Mouse (Mus musculus) right cerebral cortex, postnatal 10 days (tissue): ENCODE data around the gene Anxa3.

Source experiments
- DNase-seq, 2 experiments: peaks; one replicate each; pipeline ENCODE4 v3.0.0; 2021; ENCODE audit warnings: low spot score in 2 of 2

Anxa3 gene

DNA sequence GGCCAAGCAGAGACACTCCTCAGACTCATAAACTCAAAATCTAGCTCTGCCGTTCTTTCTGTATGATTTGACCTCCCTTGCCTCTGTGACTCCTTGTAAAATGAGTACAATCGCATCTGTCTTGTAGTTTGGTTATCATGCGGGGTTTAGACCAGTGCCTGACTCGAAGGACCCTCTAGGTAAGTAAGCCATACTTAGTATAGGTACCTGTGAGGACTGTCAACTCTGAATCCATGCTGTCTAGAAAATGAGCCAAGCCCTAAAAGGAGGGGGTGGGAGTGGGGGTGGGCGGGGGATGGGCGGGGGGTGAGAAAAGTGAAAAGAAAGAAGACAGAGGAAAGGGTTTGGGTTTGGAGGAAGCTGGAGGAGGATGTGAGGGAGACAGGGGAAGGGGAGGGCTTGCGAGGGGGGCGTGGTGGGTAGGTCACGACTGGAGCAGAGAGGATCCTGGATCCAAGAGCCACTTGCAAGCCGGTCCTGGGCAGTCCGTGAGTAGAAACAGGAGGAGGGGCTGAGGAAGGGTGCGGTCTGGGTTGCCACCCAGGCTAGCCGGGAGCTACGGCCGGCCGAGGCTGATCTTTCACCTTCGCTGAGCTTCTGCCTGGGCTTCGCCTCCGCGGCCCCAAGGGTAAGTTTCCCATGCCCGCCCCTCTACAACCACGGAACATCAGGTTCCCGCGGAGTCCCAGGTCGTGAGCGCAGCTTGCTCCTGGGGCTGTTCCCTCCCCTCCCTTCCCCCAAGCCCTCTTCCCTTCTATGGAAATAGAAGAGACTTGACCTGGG, at the start of gene Anxa3:
TSS of gene Anxa3 (plus strand) at position 404 of the 783 bp plus-strand sequence.
- DNase-seq, result no peak

DNA sequence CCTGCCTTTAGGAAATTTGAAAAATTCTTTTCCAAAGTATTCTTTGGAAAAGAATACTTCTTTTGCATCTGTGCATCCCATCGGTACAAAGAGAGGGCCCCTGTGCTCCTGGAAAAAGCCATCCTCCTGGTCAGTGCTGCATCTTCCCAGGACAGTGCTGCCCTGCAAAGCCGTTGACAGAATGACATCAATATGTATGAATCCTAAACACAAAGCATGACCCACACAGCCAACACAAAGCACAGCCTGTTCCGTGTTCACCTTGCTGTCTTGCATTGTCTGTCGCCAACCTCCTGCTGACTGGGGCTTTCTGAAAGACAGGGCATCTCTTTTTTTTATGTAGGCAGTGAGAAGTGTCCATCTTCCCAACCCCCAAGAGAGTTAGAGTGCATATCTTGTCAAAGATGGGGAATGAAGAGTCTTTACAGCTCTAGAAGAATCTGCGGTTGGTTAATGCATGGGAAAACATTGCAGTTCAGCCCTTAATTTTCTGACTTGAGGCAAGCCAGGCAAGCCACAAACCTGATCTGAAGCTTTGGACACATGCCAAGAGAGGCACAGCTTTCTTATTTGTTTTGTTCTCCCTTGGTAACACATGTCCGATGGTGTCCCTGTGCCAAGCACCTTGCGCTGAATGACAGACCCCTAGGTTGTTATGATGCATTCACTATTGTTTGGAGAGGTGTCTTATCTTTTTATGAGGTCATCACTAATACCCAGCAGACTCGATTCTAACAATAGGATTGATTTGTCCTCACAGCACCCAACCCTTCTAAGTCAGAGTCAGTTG, 45.7 kb upstream of the Anxa3 start:
- no peak for DNase-seq

DNA sequence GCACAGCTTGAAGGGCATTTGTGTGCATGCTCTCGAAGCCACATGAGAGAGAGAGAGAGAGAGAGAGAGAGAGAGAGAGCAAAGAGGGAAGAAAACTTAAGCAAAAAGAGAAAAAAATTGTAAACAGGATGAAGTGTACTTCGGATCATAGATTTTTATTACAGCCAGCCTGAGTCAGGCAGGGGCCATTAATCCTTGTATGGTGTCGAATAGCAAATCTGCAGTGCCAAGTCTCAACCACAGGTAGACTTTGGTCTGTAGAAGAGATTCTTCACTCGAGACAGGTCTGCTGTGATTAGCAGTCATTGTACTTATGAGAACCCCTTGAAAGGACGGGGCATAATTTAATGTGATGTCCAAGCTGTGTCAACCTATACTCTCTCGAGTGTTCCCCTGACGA, 35.5 kb upstream of the Anxa3 start:
- no peak for DNase-seq

DNA sequence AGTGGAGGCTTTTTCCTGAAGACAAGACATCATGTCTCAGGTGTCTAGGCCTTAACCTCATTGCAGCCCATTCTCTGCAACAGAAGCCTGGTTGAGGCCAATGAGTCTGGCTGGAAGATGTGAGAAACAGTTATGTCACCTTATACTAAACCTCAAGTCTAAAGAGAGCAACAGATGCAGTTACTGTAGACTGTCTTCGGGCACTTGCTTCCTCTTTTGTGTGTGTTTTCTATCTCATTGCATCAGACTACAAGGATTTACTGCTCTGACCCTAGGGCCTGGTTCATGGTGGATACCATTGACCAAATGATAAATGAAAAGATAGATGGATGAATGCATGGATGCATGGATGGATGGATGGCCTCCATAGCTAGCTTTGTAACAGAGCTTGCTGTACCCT, 31.1 kb upstream of the Anxa3 start:
- DNase-seq, result no peak

DNA sequence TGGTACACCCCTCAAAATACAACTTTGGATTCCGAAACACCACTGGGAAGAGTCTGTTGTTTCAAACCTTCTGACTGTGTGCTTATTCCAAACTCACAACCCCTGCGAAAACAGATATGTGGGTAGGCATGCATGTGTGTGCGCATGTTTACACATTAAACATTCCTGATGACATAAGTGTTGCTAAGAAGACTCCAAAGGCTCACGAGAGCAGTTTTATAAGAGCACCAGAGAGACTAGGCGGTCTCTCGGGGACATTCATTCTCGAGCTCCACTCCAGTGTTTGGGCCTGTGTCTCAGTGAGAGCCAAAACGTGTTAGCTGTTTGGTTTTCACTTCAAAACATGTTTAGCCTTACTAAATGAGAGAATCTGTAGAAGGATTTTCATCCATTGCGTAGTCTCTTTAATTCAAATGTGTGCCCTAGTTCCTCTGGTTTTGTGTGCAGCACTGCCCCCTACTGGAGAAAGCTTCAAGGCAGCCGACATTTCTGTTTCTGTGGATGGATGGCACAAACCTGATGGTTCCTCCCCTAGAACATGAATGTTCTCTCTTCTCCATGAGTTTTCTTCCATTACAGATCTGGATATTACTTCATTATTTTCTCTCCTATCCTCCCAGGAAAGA, 24.2 kb upstream of the Anxa3 start:
- DNase-seq, result peak; percentile 77 to 88

- DNase-seq, result no peak
These were observed 9.4 kb upstream of the Anxa3 start for GRCm38 (mm10) chr5:96783506-96784288.

DNA sequence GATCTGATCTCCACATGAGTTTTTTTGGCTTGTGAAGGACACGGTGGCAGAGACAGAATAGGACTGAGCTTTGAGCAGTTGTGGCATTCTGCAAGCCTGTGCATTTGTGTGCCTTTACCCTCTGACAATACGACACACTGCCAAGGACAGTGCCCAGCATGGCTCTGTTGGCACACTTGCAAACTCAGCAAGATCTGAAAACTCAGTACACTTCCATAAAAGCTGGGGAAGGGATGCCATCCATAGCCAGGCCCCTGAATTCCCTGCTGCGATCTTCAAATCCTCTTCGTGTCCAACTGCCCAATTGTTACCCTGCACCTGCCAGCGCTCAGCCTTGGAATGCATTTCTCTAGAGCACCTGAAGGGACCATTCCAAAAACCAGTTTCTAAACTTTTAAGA, 8.0 kb upstream of the Anxa3 start:
- no peak for DNase-seq

DNA sequence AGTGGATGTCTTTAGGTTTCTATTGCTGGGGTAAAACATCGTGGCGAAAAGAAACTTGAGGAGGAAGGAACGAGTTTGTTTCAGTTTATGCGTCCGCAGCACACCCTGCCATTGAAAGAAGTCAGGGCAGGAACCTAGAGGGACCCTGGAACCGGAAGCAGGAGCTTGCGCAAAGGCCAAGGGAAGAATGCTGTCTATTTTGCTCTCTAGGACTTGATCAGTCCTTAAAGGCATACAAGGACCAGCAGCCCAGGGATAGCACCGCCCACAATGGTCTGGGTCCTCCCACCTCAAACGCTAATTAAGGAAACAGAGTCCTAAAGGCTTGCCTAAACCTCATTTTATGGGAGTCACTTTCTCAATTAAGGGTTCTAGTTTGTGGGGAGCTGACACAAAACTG, 717 bp upstream of the Anxa3 start:
- no peak for DNase-seq

- DNase-seq, result no peak
These were observed 955 bp downstream of the Anxa3 start for GRCm38 (mm10) chr5:96793953-96794635.

- DNase-seq, result no peak
These were observed 2.6 kb downstream of the Anxa3 start for GRCm38 (mm10) chr5:96795752-96796151.

- no peak for DNase-seq
These were observed 4.3 kb downstream of the Anxa3 start for GRCm38 (mm10) chr5:96797465-96797864.

- no peak for DNase-seq
These were observed 6.0 kb downstream of the Anxa3 start for GRCm38 (mm10) chr5:96799165-96799564.

DNA sequence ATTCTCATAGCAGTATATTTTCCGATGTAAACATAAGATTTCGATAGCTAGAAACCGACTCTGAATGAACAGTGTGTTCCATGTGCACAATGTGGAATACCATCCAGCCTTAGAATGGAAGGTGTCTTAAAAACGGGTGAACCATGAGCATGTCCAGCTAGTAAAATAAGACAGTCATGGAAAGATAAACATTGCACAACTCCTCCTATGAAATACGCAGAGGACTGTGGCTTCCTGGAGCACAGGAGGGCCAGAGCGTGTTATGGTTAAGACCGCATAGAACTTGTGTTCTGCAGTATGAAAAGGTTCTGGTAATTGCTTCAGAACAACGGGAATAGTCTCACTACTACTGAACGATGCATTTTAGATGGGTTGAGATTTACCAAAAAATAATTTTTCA, 6.8 kb downstream of the Anxa3 start:
- no peak for DNase-seq

DNA sequence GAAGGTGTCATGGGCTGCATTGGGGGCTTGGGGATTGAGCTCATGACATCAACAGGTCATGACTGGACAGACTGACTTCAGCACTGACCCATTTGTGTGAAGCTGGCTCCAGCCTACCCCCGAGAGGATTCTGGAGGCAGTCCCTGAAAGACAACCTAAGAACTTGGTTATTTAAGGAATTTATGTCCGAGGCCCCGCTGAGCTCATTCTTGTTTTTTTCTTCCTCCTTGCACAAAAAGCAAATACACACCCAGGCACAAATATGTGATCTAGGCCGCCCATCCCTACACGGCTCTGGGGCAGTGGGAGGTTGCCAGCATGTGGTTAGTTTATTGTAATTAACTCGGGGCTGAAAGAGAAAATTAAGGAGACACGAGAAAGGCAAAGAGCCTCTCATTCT, 9.0 kb downstream of the Anxa3 start:
- no peak for DNase-seq

DNA sequence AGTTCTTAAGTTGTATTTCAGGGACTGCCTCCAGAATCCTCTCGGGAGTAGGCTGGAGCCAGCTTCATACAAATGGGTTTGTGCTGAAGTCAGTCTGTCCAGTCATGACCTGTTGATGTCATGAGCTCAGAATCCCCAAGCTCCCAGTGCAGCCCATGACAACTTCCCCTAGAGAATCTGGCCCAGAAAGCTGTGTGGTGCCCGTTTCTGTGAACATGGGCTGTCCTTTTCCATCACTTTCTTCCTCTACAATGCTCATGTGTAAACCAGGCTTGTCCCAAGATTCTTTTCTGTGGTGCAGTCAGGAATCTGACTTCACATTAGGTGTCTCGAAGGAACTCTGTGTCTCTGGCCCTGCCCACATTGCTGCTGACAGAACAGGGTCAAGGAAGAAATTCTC, 10.0 kb downstream of the Anxa3 start:
- no peak for DNase-seq

- no peak for DNase-seq
These were observed 11.2 kb downstream of the Anxa3 start for GRCm38 (mm10) chr5:96804304-96804703.

GRCm38 (mm10) chr5:96804813-96805212, 11.7 kb downstream of the Anxa3 start:
- no peak for DNase-seq

GRCm38 (mm10) chr5:96810620-96811019, 17.5 kb downstream of the Anxa3 start:
- peak; percentile 36 to 59 for DNase-seq

DNA sequence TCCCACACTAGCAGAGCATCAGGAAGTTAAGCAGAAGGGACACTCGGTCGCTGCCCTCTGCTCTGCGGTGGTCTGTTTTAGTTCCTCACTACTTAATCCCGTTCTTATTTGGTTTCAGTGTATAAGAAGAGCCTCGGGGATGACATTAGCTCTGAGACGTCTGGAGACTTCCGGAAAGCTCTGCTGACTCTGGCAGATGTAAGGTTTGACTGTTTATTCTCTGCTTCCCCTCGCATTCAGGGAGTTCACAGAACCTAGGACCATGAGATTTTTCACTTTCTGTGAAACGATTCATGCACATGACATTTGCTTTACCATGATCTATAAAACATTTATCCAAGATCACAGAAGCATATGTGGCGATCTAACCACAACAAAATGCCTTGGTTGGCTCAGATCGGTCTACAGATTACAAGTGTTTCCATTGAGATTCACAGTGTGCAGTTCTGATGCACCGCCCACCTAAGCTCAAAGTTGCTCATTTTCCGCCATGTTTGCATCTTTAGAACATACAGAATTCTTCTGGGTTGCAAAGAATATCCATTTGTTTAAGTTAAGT, 31.7 kb downstream of the Anxa3 start:
- DNase-seq, result no peak

GRCm38 (mm10) chr5:96827176-96827575, 34.0 kb downstream of the Anxa3 start:
- no peak for DNase-seq

DNA sequence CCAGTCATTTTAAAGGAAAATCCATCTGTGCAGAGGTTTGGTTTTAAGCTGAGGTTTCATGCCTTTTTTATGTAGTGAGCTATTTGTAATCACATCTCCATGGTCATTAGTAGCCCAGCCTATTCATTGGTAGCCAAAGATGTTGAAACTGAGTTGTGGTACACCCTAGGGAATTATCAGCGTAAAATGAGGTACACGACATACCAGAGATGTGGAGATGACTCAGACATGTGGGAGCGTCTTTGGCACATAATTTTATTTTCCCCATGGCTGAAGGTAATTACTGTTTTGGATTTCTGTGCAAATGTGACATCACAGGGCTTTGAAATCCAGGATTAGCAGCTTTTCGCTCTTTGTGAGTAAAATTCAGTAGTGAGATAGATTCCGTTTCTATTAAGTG, 41.2 kb downstream of the Anxa3 start:
- DNase-seq, result no peak
